Mouse (Mus musculus): ENCODE data around the gene Llgl1.

Gene Llgl1

GRCm38 (mm10) chr11:60699524-60700075, at the start of gene Llgl1:
Gene Llgl1, plus strand, starts transcription at chr11:60699723.
- peak; percentile 78 to 84 for DNase-seq (ENCODE audit: low spot score in 2 of 2)

GRCm38 (mm10) chr11:60696165-60696564, 3.4 kb upstream of the Llgl1 start:
- no peak for DNase-seq (ENCODE audit: low spot score in 2 of 2)

GRCm38 (mm10) chr11:60697561-60697960, 2.0 kb upstream of the Llgl1 start:
- no peak for DNase-seq (ENCODE audit: low spot score in 2 of 2)

GRCm38 (mm10) chr11:60698806-60699523, 558 bp upstream of the Llgl1 start:
- DNase-seq (ENCODE audit: low spot score in 2 of 2), result peak; percentile 26 to 56

GRCm38 (mm10) chr11:60700320-60701185, 1.0 kb downstream of the Llgl1 start:
- DNase-seq (ENCODE audit: low spot score in 2 of 2), result peak in 1 of 2 experiments; percentile 5

- DNase-seq (ENCODE audit: low spot score in 2 of 2), result peak in 1 of 2 experiments; percentile 7
These were observed 2.1 kb downstream of the Llgl1 start for GRCm38 (mm10) chr11:60701611-60702010.

GRCm38 (mm10) chr11:60703131-60703530, 3.6 kb downstream of the Llgl1 start:
- DNase-seq (ENCODE audit: low spot score in 2 of 2), result peak; percentile 58 to 60

GRCm38 (mm10) chr11:60704023-60704880, 4.7 kb downstream of the Llgl1 start:
- DNase-seq (ENCODE audit: low spot score in 2 of 2), result peak in 1 of 2 experiments; percentile 5

- peak in 1 of 2 experiments; percentile 4 for DNase-seq (ENCODE audit: low spot score in 2 of 2)
These were observed 5.7 kb downstream of the Llgl1 start for GRCm38 (mm10) chr11:60705255-60705654.

- DNase-seq (ENCODE audit: low spot score in 2 of 2), result peak in 1 of 2 experiments; percentile 4
These were observed 6.6 kb downstream of the Llgl1 start for GRCm38 (mm10) chr11:60706076-60706475.

- peak in 1 of 2 experiments; percentile 7 for DNase-seq (ENCODE audit: low spot score in 2 of 2)
These were observed 7.4 kb downstream of the Llgl1 start for GRCm38 (mm10) chr11:60706696-60707480.

GRCm38 (mm10) chr11:60707672-60708071, 8.1 kb downstream of the Llgl1 start:
- DNase-seq (ENCODE audit: low spot score in 2 of 2), result peak; percentile 14 to 31

GRCm38 (mm10) chr11:60708631-60709030, 9.1 kb downstream of the Llgl1 start:
- DNase-seq (ENCODE audit: low spot score in 2 of 2), result peak in 1 of 2 experiments; percentile 4

- DNase-seq (ENCODE audit: low spot score in 2 of 2), result peak in 1 of 2 experiments; percentile 5
These were observed 10.2 kb downstream of the Llgl1 start for GRCm38 (mm10) chr11:60709481-60710465.

GRCm38 (mm10) chr11:60711218-60711617, 11.7 kb downstream of the Llgl1 start:
- no peak for DNase-seq (ENCODE audit: low spot score in 2 of 2)

GRCm38 (mm10) chr11:60712040-60712439, 12.5 kb downstream of the Llgl1 start:
- DNase-seq (ENCODE audit: low spot score in 2 of 2), result no peak

GRCm38 (mm10) chr11:60712639-60713255, 13.2 kb downstream of the Llgl1 start:
- DNase-seq (ENCODE audit: low spot score in 2 of 2), result peak in 1 of 2 experiments; percentile 5

- no peak for DNase-seq (ENCODE audit: low spot score in 2 of 2)
These were observed 16.3 kb downstream of the Llgl1 start for GRCm38 (mm10) chr11:60715833-60716232.

- no peak for DNase-seq (ENCODE audit: low spot score in 2 of 2)
These were observed 19.7 kb downstream of the Llgl1 start for GRCm38 (mm10) chr11:60719263-60719662.
